Mouse (Mus musculus): Measurements from ENCODE around the gene Ap1ar. TPM values are rescaled to one million over a fixed set of nuclear protein-coding genes. Genes with fewer than 3 reads are reported as not detected.

The Ap1ar gene
- polyA plus RNA-seq, 1 experiment from 2014 or later, result 26.2 TPM

GRCm38 (mm10) chr3:127826503-127826902 lies 10.8 kb downstream of the Ap1ar start:
- Histone ChIP-seq H3K27me3 (ENCODE audit: control insufficient read depth, insufficient read depth, low read length) (no peaks in the 10 kb centered on the region), H3K9ac (ENCODE audit: low read length) (no peak overlapping the region), H3K27ac (replicated peaks in 1 of 2; ENCODE audit: control insufficient read depth in 1 of 2, insufficient read depth in 1 of 2, low read depth in 2 of 2, low read length in 2 of 2) (no peak overlapping the region), H3K4me2 (ENCODE audit: low read length) (no peak overlapping the region), H3K9me3 (ENCODE audit: control insufficient read depth, low read length) (no peaks in the 10 kb centered on the region), H3K4me3 (ENCODE audit: control insufficient read depth in 1 of 2, insufficient read depth in 1 of 2, low read depth in 1 of 2, low read length in 2 of 2) (no peak overlapping the region), H3K36me3 (ENCODE audit: control insufficient read depth, insufficient read depth, low read length) (peaks cover 5% of the 10 kb centered on the region; the same call in 1 of the 2 replicates), H3K4me1 (ENCODE audit: control insufficient read depth in 2 of 2, insufficient read depth in 2 of 2, low read length in 2 of 2) (peaks cover 4 to 9% of the 10 kb centered on the region in 2 experiments; a peak in 3 of 4 replicates)
- ATAC-seq (ENCODE audit: insufficient number of reproducible peaks, insufficient read depth, low FRiP score, low read depth), result no peak
- WGBS, result 76% methylated on average over 7 of the region's 7 CpGs

DNA sequence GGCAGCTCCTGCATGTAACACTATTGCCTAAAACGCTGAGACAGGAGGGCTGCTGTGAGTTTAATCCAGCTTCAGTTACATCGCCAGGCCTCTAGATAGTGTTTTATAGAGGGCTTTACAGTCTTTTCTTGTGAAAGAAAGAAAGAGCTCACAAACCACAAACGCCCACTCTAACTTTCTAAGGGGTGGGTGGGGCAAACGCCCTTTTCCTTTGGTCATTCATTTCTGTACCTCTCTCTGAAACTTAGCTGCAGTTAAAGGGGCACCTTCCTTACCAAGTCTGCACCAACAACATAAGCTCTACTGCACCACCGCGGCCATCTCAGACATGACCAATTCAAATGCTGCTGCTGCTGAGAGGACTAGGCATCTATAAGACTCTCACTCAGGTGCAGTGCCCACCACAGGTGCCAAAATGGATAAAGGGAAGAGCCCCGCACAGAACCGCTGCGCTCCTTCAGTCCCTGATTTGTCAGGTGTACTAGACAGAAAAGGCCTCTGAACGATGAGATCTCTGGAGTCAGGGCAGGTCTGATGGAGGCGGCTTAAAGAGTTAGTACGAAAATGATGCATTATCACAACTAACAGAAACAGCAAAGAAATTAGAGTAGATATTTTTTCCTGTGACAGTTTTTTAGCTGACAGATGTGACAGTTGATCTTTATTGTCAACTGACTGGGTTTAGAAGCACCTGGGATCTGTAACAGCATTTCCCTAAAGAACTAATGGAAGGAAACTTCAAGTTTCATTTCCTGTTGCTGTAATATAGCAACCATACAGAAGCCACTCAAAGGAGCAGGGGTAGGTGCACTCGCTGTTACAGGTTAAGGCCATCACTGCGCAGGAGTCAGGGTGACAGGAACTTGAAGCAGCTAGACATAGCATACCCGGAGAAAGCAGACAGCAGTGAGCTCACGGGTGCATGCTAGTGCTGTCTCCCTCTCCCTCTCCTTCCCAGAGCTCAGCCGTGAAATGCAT lies 13.1 kb downstream of the Ap1ar start:
- 82% methylated on average over 17 of the region's 17 CpGs for WGBS
- H3K27me3 ChIP-seq (ENCODE audit: control insufficient read depth, insufficient read depth, low read length), result no peaks in the 10 kb centered on the region
- H3K4me3 ChIP-seq (ENCODE audit: control insufficient read depth in 1 of 2, insufficient read depth in 1 of 2, low read depth in 1 of 2, low read length in 2 of 2), result no peak overlapping the region
- no peak overlapping the region for H3K27ac ChIP-seq (replicated peaks in 1 of 2; ENCODE audit: control insufficient read depth in 1 of 2, insufficient read depth in 1 of 2, low read depth in 2 of 2, low read length in 2 of 2)
- H3K9ac ChIP-seq (ENCODE audit: low read length), result no peak overlapping the region
- H3K4me1 ChIP-seq (ENCODE audit: control insufficient read depth in 2 of 2, insufficient read depth in 2 of 2, low read length in 2 of 2), result peaks cover 4 to 9% of the 10 kb centered on the region in 2 experiments; a peak in 3 of 4 replicates
- no peak for ATAC-seq (ENCODE audit: insufficient number of reproducible peaks, insufficient read depth, low FRiP score, low read depth)
- H3K36me3 ChIP-seq (ENCODE audit: control insufficient read depth, insufficient read depth, low read length), result peaks cover 17% of the 10 kb centered on the region
- H3K4me2 ChIP-seq (ENCODE audit: low read length), result no peak overlapping the region
- no peaks in the 10 kb centered on the region for H3K9me3 ChIP-seq (ENCODE audit: control insufficient read depth, low read length)

- no peak overlapping the region for H3K27ac ChIP-seq (replicated peaks in 1 of 2; ENCODE audit: control insufficient read depth in 1 of 2, insufficient read depth in 1 of 2, low read depth in 2 of 2, low read length in 2 of 2)
- no peaks in the 10 kb centered on the region for H3K27me3 ChIP-seq (ENCODE audit: control insufficient read depth, insufficient read depth, low read length)
- no peaks in the 10 kb centered on the region for H3K9me3 ChIP-seq (ENCODE audit: control insufficient read depth, low read length)
- no peak overlapping the region for H3K4me3 ChIP-seq (ENCODE audit: control insufficient read depth in 1 of 2, insufficient read depth in 1 of 2, low read depth in 1 of 2, low read length in 2 of 2)
- H3K4me1 ChIP-seq (ENCODE audit: control insufficient read depth in 2 of 2, insufficient read depth in 2 of 2, low read length in 2 of 2), result 0 out of 4 replicates have a peak, but pooled peaks cover 0 to under 1% of the 10 kb centered on the region in 2 experiments
- no peak overlapping the region for H3K4me2 ChIP-seq (ENCODE audit: low read length)
- WGBS, result 81% methylated on average over 5 of the region's 5 CpGs
- no peak overlapping the region for H3K9ac ChIP-seq (ENCODE audit: low read length)
- peaks cover 30% of the 10 kb centered on the region for H3K36me3 ChIP-seq (ENCODE audit: control insufficient read depth, insufficient read depth, low read length)
- ATAC-seq (ENCODE audit: insufficient number of reproducible peaks, insufficient read depth, low FRiP score, low read depth), result no peak
These were observed 16.1 kb downstream of the Ap1ar start for GRCm38 (mm10) chr3:127821209-127821608.

DNA sequence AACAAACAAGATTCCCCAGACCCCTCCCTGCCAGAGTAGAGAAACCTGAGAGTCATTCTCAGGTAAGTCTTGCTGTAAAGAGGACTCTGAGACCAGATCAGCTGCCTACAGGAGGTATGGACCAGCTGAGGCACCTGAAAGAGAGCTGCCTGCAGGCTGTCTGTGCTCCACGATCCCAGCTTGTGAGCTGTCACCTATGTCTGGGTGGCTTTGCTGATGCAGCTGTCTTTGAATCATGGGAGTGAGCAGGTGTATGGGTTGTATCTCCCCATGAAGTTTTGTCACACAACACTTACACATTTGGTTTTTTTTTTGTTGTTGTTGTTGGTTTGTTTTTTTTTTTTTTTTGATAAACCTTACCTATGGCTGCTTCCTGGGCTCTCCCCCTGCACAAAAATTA lies 16.9 kb downstream of the Ap1ar start:
- H3K9me3 ChIP-seq (ENCODE audit: control insufficient read depth, low read length), result no peaks in the 10 kb centered on the region
- ATAC-seq (ENCODE audit: insufficient number of reproducible peaks, insufficient read depth, low FRiP score, low read depth), result no peak
- WGBS, result 85% methylated on average over 1 of the region's 1 CpGs

DNA sequence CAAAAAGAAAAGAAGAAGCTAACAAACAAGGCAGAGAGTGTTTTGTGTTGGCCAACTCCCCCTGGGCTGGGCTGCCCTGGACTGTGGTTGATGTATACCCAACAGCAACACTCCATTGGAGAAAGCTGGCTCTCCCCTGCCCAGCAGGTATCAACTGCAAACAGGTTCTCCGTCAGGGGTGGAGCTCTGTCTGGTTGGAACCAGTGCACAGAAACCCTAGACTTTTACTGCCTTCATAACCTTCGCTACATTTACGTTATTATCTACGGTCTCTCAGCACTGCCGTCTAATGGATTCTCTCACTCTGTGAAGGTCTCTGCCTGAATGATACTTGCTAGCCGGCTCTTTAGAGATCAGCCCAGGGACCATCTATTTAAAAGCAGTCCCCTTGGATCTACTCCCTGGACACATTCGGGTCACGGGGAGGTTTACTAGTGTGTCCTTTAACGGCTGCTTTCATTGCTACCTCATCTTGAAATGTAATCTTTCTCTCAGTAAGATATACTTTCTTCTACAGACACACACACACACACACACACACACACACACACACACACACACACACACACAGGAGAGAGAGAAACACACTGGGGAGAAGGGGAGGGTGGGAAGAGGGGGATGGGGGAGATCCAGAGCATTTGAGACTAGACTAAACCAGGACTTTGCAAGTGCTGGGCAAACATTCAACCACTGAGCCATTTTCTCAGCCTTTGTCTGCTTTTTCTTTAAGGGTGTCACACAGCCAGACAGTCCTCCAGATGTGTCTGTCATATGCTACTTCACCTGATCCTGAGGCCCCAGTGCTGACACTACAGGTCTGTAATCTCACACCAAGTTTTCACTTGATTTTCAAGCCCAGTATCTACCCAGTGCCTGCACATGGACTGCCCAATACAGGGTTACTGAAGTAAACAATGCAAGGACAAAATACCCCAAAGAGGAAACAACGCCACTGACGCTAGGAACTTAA lies 18.3 kb downstream of the Ap1ar start:
- H3K27ac ChIP-seq (replicated peaks in 1 of 2; ENCODE audit: control insufficient read depth in 1 of 2, insufficient read depth in 1 of 2, low read depth in 2 of 2, low read length in 2 of 2), result no peak overlapping the region
- H3K9ac ChIP-seq (ENCODE audit: low read length), result no peak overlapping the region
- no peak overlapping the region for H3K4me2 ChIP-seq (ENCODE audit: low read length)
- 81% methylated on average over 11 of the region's 11 CpGs for WGBS
- no peaks in the 10 kb centered on the region for H3K4me1 ChIP-seq (ENCODE audit: control insufficient read depth in 2 of 2, insufficient read depth in 2 of 2, low read length in 2 of 2)
- H3K4me3 ChIP-seq (ENCODE audit: control insufficient read depth in 1 of 2, insufficient read depth in 1 of 2, low read depth in 1 of 2, low read length in 2 of 2), result no peak overlapping the region
- no peak for ATAC-seq (ENCODE audit: insufficient number of reproducible peaks, insufficient read depth, low FRiP score, low read depth)
- no peaks in the 10 kb centered on the region for H3K9me3 ChIP-seq (ENCODE audit: control insufficient read depth, low read length)
- peaks cover 35% of the 10 kb centered on the region for H3K36me3 ChIP-seq (ENCODE audit: control insufficient read depth, insufficient read depth, low read length)
- H3K27me3 ChIP-seq (ENCODE audit: control insufficient read depth, insufficient read depth, low read length), result no peaks in the 10 kb centered on the region

More for the DNA sequence above, 16.9 kb downstream of the Ap1ar start:
- H3K9ac ChIP-seq (ENCODE audit: low read length), result no peak overlapping the region
- no peak overlapping the region for H3K4me3 ChIP-seq (ENCODE audit: control insufficient read depth in 1 of 2, insufficient read depth in 1 of 2, low read depth in 1 of 2, low read length in 2 of 2)
- no peaks in the 10 kb centered on the region for H3K27me3 ChIP-seq (ENCODE audit: control insufficient read depth, insufficient read depth, low read length)
- H3K4me2 ChIP-seq (ENCODE audit: low read length), result no peak overlapping the region
- no peaks in the 10 kb centered on the region for H3K4me1 ChIP-seq (ENCODE audit: control insufficient read depth in 2 of 2, insufficient read depth in 2 of 2, low read length in 2 of 2)
- H3K27ac ChIP-seq (replicated peaks in 1 of 2; ENCODE audit: control insufficient read depth in 1 of 2, insufficient read depth in 1 of 2, low read depth in 2 of 2, low read length in 2 of 2), result no peak overlapping the region
- H3K36me3 ChIP-seq (ENCODE audit: control insufficient read depth, insufficient read depth, low read length), result peaks cover 32% of the 10 kb centered on the region

GRCm38 (mm10) chr3:127817120-127817683 lies 20.1 kb downstream of the Ap1ar start:
- H3K4me1 ChIP-seq (ENCODE audit: control insufficient read depth in 2 of 2, insufficient read depth in 2 of 2, low read length in 2 of 2), result no peaks in the 10 kb centered on the region
- no peak overlapping the region for H3K9ac ChIP-seq (ENCODE audit: low read length)
- no peak overlapping the region for H3K4me3 ChIP-seq (ENCODE audit: control insufficient read depth in 1 of 2, insufficient read depth in 1 of 2, low read depth in 1 of 2, low read length in 2 of 2)
- no peaks in the 10 kb centered on the region for H3K9me3 ChIP-seq (ENCODE audit: control insufficient read depth, low read length)
- no peaks in the 10 kb centered on the region for H3K27me3 ChIP-seq (ENCODE audit: control insufficient read depth, insufficient read depth, low read length)
- no peak overlapping the region for H3K27ac ChIP-seq (replicated peaks in 1 of 2; ENCODE audit: control insufficient read depth in 1 of 2, insufficient read depth in 1 of 2, low read depth in 2 of 2, low read length in 2 of 2)
- WGBS, result 70% methylated on average over 7 of the region's 7 CpGs
- ATAC-seq (ENCODE audit: insufficient number of reproducible peaks, insufficient read depth, low FRiP score, low read depth), result no peak
- H3K4me2 ChIP-seq (ENCODE audit: low read length), result no peak overlapping the region
- peaks cover 51% of the 10 kb centered on the region for H3K36me3 ChIP-seq (ENCODE audit: control insufficient read depth, insufficient read depth, low read length)

DNA sequence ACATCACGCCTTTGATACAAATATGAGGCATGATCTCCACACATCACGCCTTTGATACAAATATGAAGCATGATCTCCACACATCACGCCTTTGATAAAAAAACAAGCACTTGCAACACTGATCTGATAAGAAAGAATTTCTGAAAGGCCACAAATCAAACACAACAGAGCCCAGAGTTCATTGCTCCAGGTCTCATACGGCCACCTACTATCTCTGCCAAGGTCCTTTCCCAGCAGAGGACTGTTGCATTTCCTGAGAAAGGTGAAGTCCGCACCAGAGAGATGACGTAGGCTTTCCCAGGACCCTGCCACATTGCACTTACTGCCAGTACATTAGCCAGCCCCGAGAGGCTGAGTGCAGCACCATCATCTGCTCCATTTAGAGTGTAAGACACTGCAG lies 28.2 kb downstream of the Ap1ar start:
- H3K9me3 ChIP-seq (ENCODE audit: control insufficient read depth, low read length), result no peaks in the 10 kb centered on the region
- no peak overlapping the region for H3K27ac ChIP-seq (replicated peaks in 1 of 2; ENCODE audit: control insufficient read depth in 1 of 2, insufficient read depth in 1 of 2, low read depth in 2 of 2, low read length in 2 of 2)
- no peak overlapping the region for H3K9ac ChIP-seq (ENCODE audit: low read length)
- no peak overlapping the region for H3K4me3 ChIP-seq (ENCODE audit: control insufficient read depth in 1 of 2, insufficient read depth in 1 of 2, low read depth in 1 of 2, low read length in 2 of 2)
- no peak for ATAC-seq (ENCODE audit: insufficient number of reproducible peaks, insufficient read depth, low FRiP score, low read depth)
- peaks cover 62% of the 10 kb centered on the region for H3K36me3 ChIP-seq (ENCODE audit: control insufficient read depth, insufficient read depth, low read length)
- peaks cover 0 to 2% of the 10 kb centered on the region in 2 experiments; a peak in 1 of 4 replicates for H3K4me1 ChIP-seq (ENCODE audit: control insufficient read depth in 2 of 2, insufficient read depth in 2 of 2, low read length in 2 of 2)
- H3K27me3 ChIP-seq (ENCODE audit: control insufficient read depth, insufficient read depth, low read length), result no peaks in the 10 kb centered on the region
- WGBS, result 89% methylated on average over 7 of the region's 7 CpGs
- H3K4me2 ChIP-seq (ENCODE audit: low read length), result no peak overlapping the region
